Mouse (Mus musculus) myocyte (in vitro differentiated cells): ENCODE measurements around the gene Stx16.

Experiments used
- CEBPB ChIP-seq: IDR thresholded peaks from 2 replicates; pipeline ENCODE4 v1.6.1; 2011; ENCODE audit warnings: mild to moderate bottlenecking, moderate library complexity; ENCODE audit not compliant: poor library complexity, insufficient read depth, severe bottlenecking
- E2F4 ChIP-seq: IDR thresholded peaks from one replicate; pipeline ENCODE4 v1.6.1; 2011; ENCODE audit warnings: mild to moderate bottlenecking, control low read depth, moderate library complexity; ENCODE audit not compliant: insufficient read depth
- MAX ChIP-seq: IDR thresholded peaks from one replicate; pipeline ENCODE4 v1.6.1; 2011; ENCODE audit warnings: low read depth, mild to moderate bottlenecking, control low read depth
- MYOD1 ChIP-seq, 3 experiments: IDR thresholded peaks; one replicate each; pipeline ENCODE4 v1.6.1; 2011; ENCODE audit warnings: control low read depth in 2 of 3, low read depth in 2 of 3, mild to moderate bottlenecking in 2 of 3, moderate library complexity in 1 of 3; ENCODE audit not compliant: insufficient read length in 2 of 3, control insufficient read depth in 1 of 3
- MYOG ChIP-seq, 3 experiments: IDR thresholded peaks; one replicate each; pipeline ENCODE4 v1.6.1; 2011; ENCODE audit warnings: control low read depth in 2 of 3, low read depth in 2 of 3, mild to moderate bottlenecking in 2 of 3; ENCODE audit not compliant: insufficient read length in 2 of 3, control insufficient read depth in 1 of 3, insufficient read depth in 1 of 3
- POLR2A ChIP-seq: IDR thresholded peaks from one replicate; pipeline ENCODE4 v1.6.1; 2011; ENCODE audit warnings: low read depth, mild to moderate bottlenecking, control low read depth, moderate library complexity; ENCODE audit not compliant: insufficient read length
- POLR2AphosphoS2 ChIP-seq: IDR thresholded peaks from one replicate; pipeline ENCODE4 v1.6.1; 2011; ENCODE audit warnings: low read depth, control low read depth; ENCODE audit not compliant: insufficient read length
- REST ChIP-seq: IDR thresholded peaks from one replicate; pipeline ENCODE4 v1.6.1; 2011; ENCODE audit warnings: mild to moderate bottlenecking, control low read depth, moderate library complexity; ENCODE audit not compliant: insufficient read depth, insufficient read length
- SRF ChIP-seq: IDR thresholded peaks from one replicate; pipeline ENCODE4 v1.6.1; 2011; ENCODE audit warnings: low read depth; ENCODE audit not compliant: control insufficient read depth, insufficient read length
- TCF12 ChIP-seq: IDR thresholded peaks from one replicate; pipeline ENCODE4 v1.6.1; 2011; ENCODE audit warnings: mild to moderate bottlenecking, control low read depth; ENCODE audit not compliant: poor library complexity, insufficient read depth, severe bottlenecking
- TCF3 ChIP-seq: IDR thresholded peaks from one replicate; pipeline ENCODE4 v1.6.1; 2011; ENCODE audit warnings: low read depth, control low read depth; ENCODE audit not compliant: insufficient read length
- USF1 ChIP-seq: IDR thresholded peaks from one replicate; pipeline ENCODE4 v1.6.1; 2011; ENCODE audit warnings: low read depth, mild to moderate bottlenecking, control low read depth, moderate library complexity

DNA sequence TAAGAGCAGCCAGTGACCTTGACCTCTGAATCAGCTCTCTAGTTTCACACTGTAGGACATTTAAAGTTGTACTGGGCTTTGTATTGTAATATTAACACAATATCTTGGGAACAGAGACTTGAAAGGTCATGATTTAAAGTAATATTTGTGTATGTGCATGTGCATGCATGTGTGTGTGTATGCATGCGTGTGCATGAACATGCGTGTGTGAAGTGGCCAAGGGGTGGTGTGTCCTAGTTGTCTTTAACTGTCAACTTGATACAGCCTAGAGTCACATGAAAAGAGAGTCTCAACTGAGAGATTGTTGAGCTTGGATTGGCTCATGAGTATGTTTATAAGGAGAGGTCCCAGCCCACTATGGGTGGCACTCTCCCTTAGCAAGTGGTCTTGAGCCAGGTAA is 28.5 kb upstream of the Stx16 start:
- TF ChIP-seq POLR2A (no peak), E2F4 (no peak), USF1 (no peak), REST (no peak), MAX (no peak), SRF (no peak), POLR2AphosphoS2 (no peak), CEBPB (no peak), TCF12 (no peak), MYOG (IDR thresholded peaks at IDR 0.05; ENCODE audit: control insufficient read depth in 1 of 3, insufficient read depth in 1 of 3, insufficient read length in 2 of 3, low read depth in 2 of 3) (no peak), MYOD1 (IDR thresholded peaks at IDR 0.05; ENCODE audit: control insufficient read depth in 1 of 3, insufficient read length in 2 of 3, low read depth in 2 of 3) (no peak), TCF3 (no peak)
